Mouse (Mus musculus): Measurements from ENCODE around the gene Hip1. TPM values are rescaled to one million over a fixed set of nuclear protein-coding genes. Genes with fewer than 3 reads are reported as not detected.
"Not testable (repeated sequence)": the region's sequence is repeated elsewhere in the genome, so short reads cannot be mapped to it uniquely, and the experiment has no call there.

Gene Hip1
- polyA plus RNA-seq, 1 experiment from 2014 or later, result 74.3 TPM

DNA sequence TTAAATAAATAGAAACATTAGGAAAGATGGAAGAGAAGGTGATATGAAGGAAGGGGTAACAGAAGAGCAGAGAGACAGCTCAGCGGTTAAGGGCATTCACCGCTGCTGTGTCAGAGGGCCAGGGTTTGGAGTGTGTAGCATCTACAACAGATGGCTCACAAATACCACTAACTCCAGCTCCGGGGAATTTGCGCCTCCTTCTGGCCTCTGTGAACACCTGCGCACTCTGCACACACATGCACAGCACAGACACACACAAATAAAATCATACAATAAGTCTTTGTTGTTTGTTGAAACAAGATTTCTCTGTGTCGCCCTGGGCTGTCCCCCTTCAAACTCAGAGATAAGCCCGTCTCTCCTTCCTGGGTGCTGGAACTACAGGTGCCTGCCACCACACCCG, 49.4 kb downstream of the Hip1 start:
- ATAC-seq (no peak), DNase-seq (ENCODE audit: low read depth, low spot score) (no peak)
- TF ChIP-seq CTCF (IDR thresholded peaks at IDR 0.05), result no peak
- in situ Hi-C loops (cut with MboI; ENCODE audit: low pct_unique_long_range_greater_than_20kb), result no loop called here
- ChIA-PET POLR2A (no interaction called here), CTCF (interaction anchor here (1.2 kb wide), 1 partner anchor 95 kb away, joined by 5 read pairs; no protein-coding TSS in a partner anchor)
- H3K27me3 ChIP-seq, result no peaks in the 10 kb centered on the region

DNA sequence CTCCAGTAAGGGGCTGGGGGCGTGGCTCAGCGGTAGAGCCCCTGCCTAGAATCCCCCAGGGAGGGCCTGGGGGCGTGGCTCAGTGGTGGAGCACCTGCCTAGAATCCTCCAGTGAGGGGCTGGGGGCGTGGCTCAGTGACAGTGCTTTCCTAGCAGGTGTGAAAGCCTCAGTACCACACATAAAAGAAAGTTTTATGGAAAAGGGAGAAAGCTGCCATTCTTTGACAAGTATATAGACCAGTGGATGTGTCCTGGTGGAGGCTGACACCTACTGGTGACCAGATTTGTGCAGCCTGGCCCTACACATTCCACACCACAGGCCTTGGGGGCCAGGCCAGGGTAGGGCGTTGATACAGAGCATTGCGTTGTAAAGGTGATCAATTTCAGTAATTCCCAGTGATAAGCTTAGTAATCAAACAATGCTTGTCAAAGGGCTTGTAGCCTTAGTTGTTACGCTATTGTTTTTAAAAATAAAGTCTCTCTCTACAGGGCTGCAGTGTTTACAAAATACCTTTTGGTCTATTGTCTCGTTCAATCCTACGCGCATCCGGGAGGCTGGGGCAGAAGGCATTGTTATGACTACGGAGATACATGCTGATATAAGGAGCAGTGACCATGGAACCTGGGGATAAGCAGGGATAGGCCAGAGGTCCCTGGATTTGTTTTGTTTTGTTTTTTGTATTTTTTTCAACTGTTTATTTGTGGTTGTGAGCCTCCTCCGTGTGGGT, 50.6 kb downstream of the Hip1 start:
- ATAC-seq, result no peak
- no peak for DNase-seq (ENCODE audit: low read depth, low spot score)
- H3K27me3 ChIP-seq, result no peaks in the 10 kb centered on the region
- ChIA-PET CTCF (interaction anchor here (0.7 to 1.2 kb wide), 3 partner anchors 17 to 99 kb away, joined by 3 to 5 read pairs (median 5); no protein-coding TSS in a partner anchor), POLR2A (interaction anchor here (0.6 kb wide), 2 partner anchors 299 to 1050 kb away, joined by 3 to 4 read pairs; no protein-coding TSS in a partner anchor)
- in situ Hi-C loops (cut with MboI; ENCODE audit: low pct_unique_long_range_greater_than_20kb), result loop anchor here (5.0 kb wide), 1 partner anchor 87 kb away; no protein-coding TSS in a partner anchor
- TF ChIP-seq CTCF (IDR thresholded peaks at IDR 0.05), result peak; percentile 76

DNA sequence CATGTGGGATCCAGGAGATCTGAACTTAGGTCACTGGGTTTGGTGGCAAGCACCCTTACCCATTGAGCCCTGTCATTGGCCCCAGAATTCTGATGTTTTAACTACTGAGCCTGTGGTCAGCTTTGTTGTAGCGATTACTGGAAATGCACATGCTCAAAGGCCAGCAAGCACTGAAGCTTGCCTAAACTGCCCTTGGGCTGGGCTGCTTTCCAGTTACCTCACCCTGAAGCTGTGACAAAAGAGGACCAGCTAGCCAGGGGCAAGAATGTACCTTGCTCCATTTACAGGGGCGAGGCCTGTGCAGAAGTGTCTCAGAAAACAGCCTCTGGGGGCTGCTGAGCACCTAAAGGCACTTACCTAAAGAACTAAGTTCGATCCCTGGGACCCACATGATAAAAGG, 51.8 kb downstream of the Hip1 start:
- ChIA-PET POLR2A (no interaction called here), CTCF (interaction anchor here (0.9 to 1.3 kb wide), 2 partner anchors 10 to 97 kb away, joined by 3 to 4 read pairs; no protein-coding TSS in a partner anchor)
- ATAC-seq, result peak; percentile 32
- no peak for TF ChIP-seq CTCF (IDR thresholded peaks at IDR 0.05)
- DNase-seq (ENCODE audit: low read depth, low spot score), result peak; percentile 34
- in situ Hi-C loops (cut with MboI; ENCODE audit: low pct_unique_long_range_greater_than_20kb), result loop anchor here (5.0 kb wide), 1 partner anchor 86 kb away; no protein-coding TSS in a partner anchor
- no peaks in the 10 kb centered on the region for H3K27me3 ChIP-seq

DNA sequence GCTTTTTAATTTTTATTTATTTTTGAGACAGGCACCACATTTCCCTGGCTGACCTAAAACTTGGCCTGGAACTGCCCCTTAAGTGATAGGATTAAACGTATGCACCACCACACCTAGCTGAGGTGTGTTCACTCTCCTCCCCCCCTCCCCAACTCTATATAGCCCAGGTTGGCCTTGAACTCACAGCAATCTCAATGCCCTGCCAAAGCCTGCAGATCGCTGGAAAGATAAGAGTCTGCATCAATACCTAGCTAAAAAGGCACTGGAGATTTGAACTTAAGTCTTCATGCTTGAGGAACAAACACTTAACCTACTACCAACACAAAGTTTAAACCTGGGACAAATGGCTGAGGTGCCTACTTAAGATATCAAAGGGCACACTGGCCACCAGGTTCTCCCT, 52.8 kb downstream of the Hip1 start:
- in situ Hi-C loops (cut with MboI; ENCODE audit: low pct_unique_long_range_greater_than_20kb), result loop anchor here (5.0 kb wide), 1 partner anchor 85 kb away; no protein-coding TSS in a partner anchor
- POLR2A ChIA-PET, result interaction anchor here (1.0 kb wide), 1 partner anchor 14 kb away, joined by 3 read pairs; no protein-coding TSS in a partner anchor
- CTCF ChIA-PET, result interaction anchor here (1.1 to 1.7 kb wide), 3 partner anchors 50 to 96 kb away, joined by 3 to 5 read pairs (median 4); no protein-coding TSS in a partner anchor
- DNase-seq (ENCODE audit: low read depth, low spot score) (no peak), ATAC-seq (no peak)
- no peak for TF ChIP-seq CTCF (IDR thresholded peaks at IDR 0.05)
- no peaks in the 10 kb centered on the region for H3K27me3 ChIP-seq

DNA sequence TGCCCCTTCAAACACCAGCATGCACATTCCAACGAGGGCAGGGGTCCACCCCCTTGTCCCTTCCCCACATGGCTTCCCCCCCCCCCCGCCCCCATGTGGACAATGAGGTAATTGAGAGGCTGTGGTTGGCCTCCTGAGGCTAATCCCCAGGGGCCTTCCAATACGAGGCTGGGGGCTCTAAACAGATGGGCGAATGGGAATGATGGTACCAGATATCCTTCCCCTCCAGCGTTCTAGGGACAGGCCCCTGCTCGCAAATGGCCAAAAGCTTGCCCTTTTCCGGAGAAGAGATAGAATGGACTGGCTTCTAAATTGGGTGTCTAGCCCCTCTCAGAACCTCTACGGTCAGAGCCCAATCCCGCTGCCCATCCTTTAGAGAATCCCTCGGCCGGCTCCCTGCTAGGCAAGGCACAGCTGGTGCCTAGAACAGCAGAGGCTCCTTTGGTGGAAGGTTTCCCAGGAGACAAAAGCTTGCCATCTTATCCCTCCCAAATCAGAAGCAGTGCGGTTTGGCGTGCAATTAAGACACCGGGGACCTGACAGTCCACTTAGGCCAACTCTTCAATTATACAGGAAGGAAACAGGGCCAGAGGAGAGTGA, 55.1 kb downstream of the Hip1 start:
- ATAC-seq (no peak), DNase-seq (ENCODE audit: low read depth, low spot score) (no peak)
- in situ Hi-C loops (cut with MboI; ENCODE audit: low pct_unique_long_range_greater_than_20kb), result loop anchor here (5.0 kb wide), 1 partner anchor 82 kb away; no protein-coding TSS in a partner anchor
- ChIA-PET CTCF (interaction anchor here (1.4 to 1.5 kb wide), 2 partner anchors 11 to 55 kb away, joined by 3 read pairs; no protein-coding TSS in a partner anchor), POLR2A (interaction anchor here (0.6 to 1.6 kb wide), 3 partner anchors 19 to 117 kb away, joined by 3 to 4 read pairs (median 4); no protein-coding TSS in a partner anchor)
- no peak for TF ChIP-seq CTCF (IDR thresholded peaks at IDR 0.05)
- H3K27me3 ChIP-seq, result no peaks in the 10 kb centered on the region

DNA sequence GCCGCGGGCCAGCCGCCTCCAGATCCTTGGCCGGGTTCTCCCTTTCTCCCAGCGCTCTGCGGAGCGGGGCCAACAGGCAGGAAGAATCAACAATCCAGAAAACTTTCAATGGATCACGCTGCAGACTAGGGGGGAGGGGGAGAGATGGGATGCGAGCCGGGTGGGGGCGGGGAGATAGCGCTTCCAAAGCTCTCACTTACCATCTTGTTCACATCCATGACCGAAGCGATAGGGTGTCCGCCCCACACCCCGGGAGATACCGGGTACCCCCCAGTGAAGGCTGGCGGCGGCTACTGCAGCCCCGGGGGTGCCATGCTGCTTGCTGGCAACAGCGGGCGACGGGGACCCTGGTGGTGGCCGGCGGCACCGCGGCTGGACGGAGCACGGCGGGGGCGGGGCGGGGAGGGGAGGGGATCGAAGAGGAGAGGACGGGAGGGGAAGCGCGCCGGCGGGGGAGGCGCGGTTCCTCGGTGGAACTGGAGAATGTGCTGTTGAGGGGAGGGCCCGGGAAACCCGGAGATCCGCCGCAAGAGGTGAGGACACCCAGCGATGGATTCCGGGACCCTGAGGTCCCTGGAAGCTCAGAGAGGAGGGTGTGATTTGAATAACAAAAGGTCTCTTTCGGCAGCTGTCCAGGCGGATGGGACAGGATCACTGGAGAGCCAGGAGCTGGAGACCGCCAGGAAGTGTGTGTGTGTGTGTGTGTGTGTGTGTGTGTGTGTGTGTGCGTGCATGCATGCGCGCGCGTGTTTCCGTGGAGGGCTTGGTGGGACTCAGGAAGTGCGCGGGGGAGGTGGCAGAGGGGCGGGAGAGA, 55.8 kb downstream of the Hip1 start:
- CTCF ChIA-PET, result interaction anchor here (1.1 to 1.5 kb wide), 3 partner anchors 11 to 55 kb away, joined by 3 read pairs; no protein-coding TSS in a partner anchor
- H3K27me3 ChIP-seq, result no peaks in the 10 kb centered on the region
- DNase-seq (ENCODE audit: low read depth, low spot score) (peak; percentile 38), ATAC-seq (peak; percentile 78)
- in situ Hi-C loops (cut with MboI; ENCODE audit: low pct_unique_long_range_greater_than_20kb), result no loop called here
- POLR2A ChIA-PET, result interaction anchor here (0.5 to 1.6 kb wide), 4 partner anchors 11 to 1390 kb away, joined by 3 to 4 read pairs (median 3); partner anchors contain the start of gene Castor2
- TF ChIP-seq CTCF (IDR thresholded peaks at IDR 0.05), result peak; percentile 80

DNA sequence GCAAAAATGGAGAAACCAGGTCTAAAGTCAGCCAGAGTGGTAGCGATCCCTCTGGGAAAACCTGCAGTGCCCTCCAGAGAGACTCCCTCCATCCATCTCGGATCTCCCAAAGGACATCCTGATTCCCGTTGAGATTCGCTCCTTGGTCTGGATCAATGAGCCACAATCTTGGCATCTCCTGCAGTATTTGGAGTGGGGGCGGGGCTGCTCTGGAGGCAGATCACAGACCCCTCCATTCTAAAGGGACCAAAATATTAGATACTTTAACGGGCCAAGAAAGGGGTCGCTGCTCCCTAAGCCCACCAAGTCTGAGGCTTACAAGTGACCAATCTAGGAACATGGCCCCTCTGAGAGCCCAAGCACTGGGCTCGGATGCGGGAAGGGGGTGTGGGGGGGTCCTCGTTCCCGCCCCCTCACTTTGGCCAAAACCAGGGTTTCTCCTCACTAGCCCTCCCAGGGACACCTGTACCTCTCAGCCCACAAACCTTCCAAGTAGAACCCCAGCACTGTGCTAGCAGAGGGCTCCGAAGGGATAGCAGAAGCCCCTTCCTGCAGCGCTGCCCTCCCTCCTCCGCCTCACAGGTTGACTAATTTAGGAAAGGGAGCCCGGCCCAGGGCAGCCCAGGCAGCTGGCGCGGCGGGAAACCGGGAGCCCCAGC, 56.6 kb downstream of the Hip1 start:
- no peak for TF ChIP-seq CTCF (IDR thresholded peaks at IDR 0.05)
- CTCF ChIA-PET, result interaction anchor here (1.1 to 1.5 kb wide), 2 partner anchors 10 to 42 kb away, joined by 3 read pairs; no protein-coding TSS in a partner anchor
- ATAC-seq (peak; percentile 21), DNase-seq (ENCODE audit: low read depth, low spot score) (no peak)
- in situ Hi-C loops (cut with MboI; ENCODE audit: low pct_unique_long_range_greater_than_20kb), result no loop called here
- POLR2A ChIA-PET, result interaction anchor here (0.7 to 1.6 kb wide), 4 partner anchors 11 to 82 kb away, joined by 3 to 4 read pairs (median 3); no protein-coding TSS in a partner anchor
- H3K27me3 ChIP-seq, result no peaks in the 10 kb centered on the region

DNA sequence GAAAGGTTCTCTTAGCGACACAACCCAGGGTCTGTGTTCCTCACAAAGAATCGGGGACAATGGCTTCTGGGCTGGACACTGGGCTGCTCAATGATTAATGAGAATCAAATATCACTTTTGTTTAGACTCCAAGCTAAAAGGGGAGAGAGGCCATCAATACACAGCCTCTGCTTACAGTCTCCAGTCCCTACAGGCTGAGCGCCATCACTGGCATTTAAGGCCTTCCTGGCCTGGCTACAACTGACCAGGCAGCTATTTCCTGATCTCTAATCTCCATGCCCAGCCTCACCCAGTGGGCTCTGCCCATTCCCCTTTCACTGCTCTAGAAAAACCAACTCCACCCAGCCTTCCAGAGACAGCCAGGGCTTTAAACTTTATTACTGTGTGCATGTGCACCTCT, 59.6 kb downstream of the Hip1 start:
- no peaks in the 10 kb centered on the region for H3K27me3 ChIP-seq
- in situ Hi-C loops (cut with MboI; ENCODE audit: low pct_unique_long_range_greater_than_20kb), result no loop called here
- DNase-seq (ENCODE audit: low read depth, low spot score) (no peak), ATAC-seq (no peak)
- POLR2A ChIA-PET, result interaction anchor here (1.5 kb wide), 1 partner anchor 10 kb away, joined by 4 read pairs; no protein-coding TSS in a partner anchor
- no peak for TF ChIP-seq CTCF (IDR thresholded peaks at IDR 0.05)
- CTCF ChIA-PET, result no interaction called here

DNA sequence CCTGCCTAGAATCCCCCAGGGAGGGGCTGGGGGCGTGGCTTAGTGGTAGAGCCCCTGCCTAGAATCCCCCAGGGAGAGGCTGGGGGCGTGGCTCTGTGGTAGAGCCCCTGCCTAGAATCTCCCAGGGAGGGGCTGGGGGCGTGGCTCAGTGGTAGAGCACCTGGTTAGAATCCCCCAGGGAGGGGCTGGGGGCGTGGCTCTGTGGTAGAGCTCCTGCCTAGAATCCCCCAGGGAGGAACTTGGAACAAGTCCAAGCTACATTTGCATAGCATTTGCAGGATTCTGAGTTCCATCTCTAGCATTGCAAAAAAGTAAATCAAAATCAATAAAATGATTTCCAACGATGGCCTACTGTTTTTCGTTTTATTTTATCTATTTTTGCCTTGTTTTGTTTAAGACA, 61.1 kb downstream of the Hip1 start:
- POLR2A ChIA-PET; in situ Hi-C loops (cut with MboI; ENCODE audit: low pct_unique_long_range_greater_than_20kb); ATAC-seq: not testable (repeated sequence)

More for the DNA sequence above, 61.1 kb downstream of the Hip1 start:
- CTCF ChIA-PET, result interaction anchor here (1.1 kb wide), 1 partner anchor 21 kb away, joined by 3 read pairs; no protein-coding TSS in a partner anchor
- DNase-seq (ENCODE audit: low read depth, low spot score); H3K27me3 ChIP-seq: not testable (repeated sequence)

All from Patski (cell line).